Mouse (Mus musculus) neural tube, embryonic 15.5 days (tissue): Measurements from ENCODE around the gene Rexo4. TPM values are rescaled to one million over a fixed set of nuclear protein-coding genes. Genes with fewer than 3 reads are reported as not detected.

Source experiments
- ATAC-seq: fragments of 200-750 bp; cut with Nextera tagmentation; 2 replicates; pipeline ENCODE4 v1.8.0; 2017; ENCODE audit warnings: mild to moderate bottlenecking, moderate TSS enrichment, moderate library complexity; ENCODE audit not compliant: low FRiP score
- H3K27ac ChIP-seq: fragments of 300-500 bp; sonication (generic); replicated peaks from 2 replicates; pipeline ENCODE4 v1.5.1; 2015; ENCODE audit warnings: mild to moderate bottlenecking, inconsistent platforms
- H3K27me3 ChIP-seq: fragments of 300-500 bp; sonication (generic); replicated peaks from 2 replicates; pipeline ENCODE4 v1.6.1; 2015; ENCODE audit warnings: inconsistent platforms
- H3K36me3 ChIP-seq: fragments of 300-500 bp; sonication (generic); 2 replicates; pipeline ENCODE4 v1.6.1; 2015; ENCODE audit warnings: inconsistent platforms
- H3K4me1 ChIP-seq: fragments of 300-500 bp; sonication (generic); 2 replicates; pipeline ENCODE4 v1.6.1; 2015; ENCODE audit warnings: inconsistent platforms
- H3K4me2 ChIP-seq: fragments of 300-500 bp; sonication (generic); 2 replicates; pipeline ENCODE4 v1.6.1; 2015; ENCODE audit warnings: inconsistent platforms, mild to moderate bottlenecking, moderate library complexity
- H3K4me3 ChIP-seq: fragments of 300-500 bp; sonication (generic); replicated peaks from 2 replicates; pipeline ENCODE4 v1.5.1; 2015; ENCODE audit warnings: mild to moderate bottlenecking, inconsistent platforms
- H3K9ac ChIP-seq: fragments of 300-500 bp; sonication (generic); replicated peaks from 2 replicates; pipeline ENCODE4 v1.6.1; 2015; ENCODE audit warnings: mild to moderate bottlenecking, inconsistent platforms
- H3K9me3 ChIP-seq: fragments of 300-500 bp; sonication (generic); replicated peaks from 2 replicates; pipeline ENCODE4 v1.6.1; 2016; ENCODE audit warnings: inconsistent platforms
- WGBS: fragments of 180-500 bp; shearing (Covaris S2); methylation state at CpG from one replicate; pipeline ENCODE4 v1.1.7; 2015; ENCODE audit warnings: mixed read lengths; 5-methylcytosine and 5-hydroxymethylcytosine counted together
- polyA plus RNA-seq: library from polyadenylated mRNA; unstranded; fragments of >200 nt; fragmentation: Nextera tagmentation; extraction: Ambion mirVana; gene quantifications from 2 replicates; pipeline ENCODE4 v1.2.1, GENCODE M21; 2015

Gene Rexo4
- polyA plus RNA-seq, 1 experiment from 2014 or later = 38.0 TPM

DNA sequence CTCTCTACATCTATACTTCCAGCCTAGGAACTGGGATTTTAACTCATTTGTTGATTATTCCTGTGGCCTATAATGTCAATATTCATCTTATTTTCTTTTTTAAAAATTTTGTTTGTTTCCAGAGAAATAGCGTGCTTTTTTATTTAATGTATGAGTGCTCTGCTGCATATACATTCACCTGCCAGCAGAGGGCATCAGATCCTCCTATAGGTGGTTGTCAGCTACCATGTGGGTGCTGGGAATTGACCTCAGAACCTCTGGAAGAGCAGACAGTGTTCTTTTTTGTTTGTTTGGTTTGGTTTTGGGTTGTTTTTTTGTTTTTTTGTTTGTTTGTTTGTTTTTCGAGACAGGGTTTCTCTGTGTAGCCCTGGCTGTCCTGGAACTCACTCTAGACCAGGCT lies 3.1 kb upstream of the Rexo4 start:
- Histone ChIP-seq H3K4me1 (peaks cover 17% of the 10 kb centered on the region), H3K27me3 (no peaks in the 10 kb centered on the region), H3K4me2 (no peak overlapping the region), H3K27ac (no peak overlapping the region), H3K9ac (no peak overlapping the region), H3K9me3 (no peaks in the 10 kb centered on the region), H3K4me3 (no peak overlapping the region), H3K36me3 (no peaks in the 10 kb centered on the region; the same call in 1 of the 2 replicates)
- 76% methylated on average over 2 of the region's 2 CpGs for WGBS
- ATAC-seq = no peak

DNA sequence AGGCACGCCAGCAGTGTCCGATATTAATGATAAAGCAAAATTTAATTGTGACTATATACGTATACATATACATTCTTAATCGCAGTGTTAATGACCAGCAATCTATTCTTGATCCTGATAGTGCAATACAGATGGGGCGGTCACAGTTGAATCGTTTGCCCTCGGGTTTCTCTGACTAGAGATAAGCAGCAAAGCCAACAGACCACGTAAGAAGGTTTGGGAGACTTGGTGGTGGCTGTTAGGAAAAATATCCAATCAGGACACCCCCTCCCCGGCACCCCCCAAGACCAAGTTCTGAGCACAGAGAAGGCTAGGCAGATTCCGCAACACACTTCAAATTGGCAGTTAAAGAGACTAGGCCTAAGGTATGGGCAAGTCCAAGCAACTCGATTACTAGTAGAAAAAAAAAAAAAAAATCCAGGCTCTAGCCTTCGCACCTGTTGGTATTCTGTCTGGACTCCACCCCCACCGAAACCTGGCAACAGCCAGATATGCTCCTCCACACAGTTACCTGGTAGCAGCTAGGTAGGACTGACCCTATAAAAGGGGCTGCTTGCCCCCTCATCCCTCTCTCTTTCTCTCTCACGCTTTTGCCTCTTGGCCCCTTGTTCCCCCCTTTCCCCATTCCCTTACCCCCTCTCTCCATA lies 661 bp upstream of the Rexo4 start:
- H3K9ac ChIP-seq = peak overlapping the region; percentile 61
- peak overlapping the region; percentile 59 for H3K4me3 ChIP-seq
- no peaks in the 10 kb centered on the region for H3K27me3 ChIP-seq
- 16% methylated on average over 14 of the region's 14 CpGs for WGBS
- H3K4me1 ChIP-seq = peaks cover 37% of the 10 kb centered on the region
- ATAC-seq = peak; percentile 2; the same call in 1 of the 2 replicates
- peak overlapping the region; percentile 62 for H3K4me2 ChIP-seq
- H3K9me3 ChIP-seq = no peaks in the 10 kb centered on the region
- peak overlapping the region; percentile 95 for H3K27ac ChIP-seq
- H3K36me3 ChIP-seq = peaks cover 10% of the 10 kb centered on the region

DNA sequence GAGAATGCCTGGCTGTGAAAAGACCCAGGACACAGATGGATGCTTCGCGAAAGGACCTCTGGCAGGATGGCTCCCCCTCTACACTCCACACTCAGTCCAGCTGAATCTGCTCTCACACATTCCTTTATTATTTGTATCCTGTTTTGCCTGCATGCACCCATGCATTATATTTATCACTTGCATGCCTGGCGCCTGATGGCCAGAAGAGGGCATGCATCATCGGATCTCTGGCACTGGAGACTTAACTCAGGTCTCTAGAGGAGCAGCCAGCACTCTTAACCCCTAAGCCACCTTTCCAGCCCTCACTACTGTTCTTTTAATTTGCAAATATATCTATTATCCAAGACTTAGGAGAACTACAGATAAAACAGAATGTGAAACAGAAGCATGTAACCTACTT lies 3.4 kb downstream of the Rexo4 start:
- Histone ChIP-seq H3K27me3 (no peaks in the 10 kb centered on the region), H3K36me3 (peaks cover 47% of the 10 kb centered on the region), H3K9ac (no peak overlapping the region; the same call in none of the 2 replicates), H3K4me2 (no peak overlapping the region), H3K4me1 (peaks cover 37% of the 10 kb centered on the region), H3K4me3 (no peak overlapping the region), H3K9me3 (no peaks in the 10 kb centered on the region), H3K27ac (no peak overlapping the region)
- 74% methylated on average over 4 of the region's 4 CpGs for WGBS
- ATAC-seq = no peak

DNA sequence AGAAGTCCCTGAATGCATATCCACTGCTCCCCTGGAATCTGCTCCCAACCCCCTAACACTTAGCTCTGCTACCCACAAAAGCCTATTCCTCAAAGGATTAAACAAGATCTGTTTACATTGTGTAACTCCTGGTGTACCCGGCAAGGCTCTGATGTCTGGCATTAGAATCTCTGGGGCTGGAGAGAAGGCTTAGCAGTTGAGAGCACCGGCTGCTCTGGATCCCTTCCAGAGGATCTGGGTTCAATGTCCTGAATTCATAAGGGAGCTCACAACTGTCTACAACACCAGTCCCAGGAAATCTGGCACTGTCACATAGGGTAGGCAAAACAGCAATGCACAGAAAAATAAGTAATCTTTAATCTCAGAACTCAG lies 6.7 kb downstream of the Rexo4 start:
- H3K9ac ChIP-seq = no peak overlapping the region
- peaks cover 22% of the 10 kb centered on the region for H3K4me1 ChIP-seq
- 95% methylated on average over 2 of the region's 2 CpGs for WGBS
- H3K4me3 ChIP-seq = no peak overlapping the region
- H3K27me3 ChIP-seq = no peaks in the 10 kb centered on the region
- no peak overlapping the region for H3K4me2 ChIP-seq
- no peak for ATAC-seq
- no peak overlapping the region for H3K27ac ChIP-seq
- H3K9me3 ChIP-seq = no peaks in the 10 kb centered on the region
- peaks cover 78% of the 10 kb centered on the region for H3K36me3 ChIP-seq

DNA sequence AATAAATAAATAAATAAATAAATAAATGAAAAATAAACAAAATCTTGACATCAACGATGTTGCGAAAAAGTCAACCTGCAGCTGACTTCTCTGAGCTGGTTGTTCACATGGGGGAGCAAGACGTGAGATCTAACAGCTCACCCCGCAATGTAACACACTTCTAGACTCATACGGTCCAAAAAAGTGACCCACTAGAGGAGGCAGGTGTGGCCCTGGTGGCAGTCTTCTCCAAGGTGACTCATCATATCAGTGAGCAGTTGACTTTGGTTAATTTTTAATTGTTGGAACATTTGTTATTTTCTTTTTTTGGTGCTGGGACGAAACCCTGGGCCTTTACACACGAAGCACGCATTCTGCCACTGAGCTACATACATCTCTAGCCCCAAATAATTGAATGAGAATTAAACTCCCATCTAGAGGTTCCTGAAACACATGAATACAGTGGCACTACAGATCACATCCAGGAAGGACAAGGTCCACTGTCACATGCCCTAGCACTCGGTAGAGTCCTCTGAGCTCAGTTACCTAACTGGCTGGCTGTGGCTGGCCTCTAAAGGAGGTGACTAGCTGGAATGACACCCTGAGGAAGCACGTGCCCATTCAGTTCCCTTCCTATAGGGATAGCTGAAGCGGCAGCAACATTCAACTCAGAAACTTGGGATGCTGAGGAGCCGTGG lies 7.2 kb downstream of the Rexo4 start:
- H3K4me2 ChIP-seq = no peak overlapping the region
- H3K9ac ChIP-seq = no peak overlapping the region
- WGBS = 95% methylated on average over 12 of the region's 12 CpGs
- ATAC-seq = no peak
- no peaks in the 10 kb centered on the region for H3K27me3 ChIP-seq
- H3K27ac ChIP-seq = no peak overlapping the region
- peaks cover 84% of the 10 kb centered on the region for H3K36me3 ChIP-seq
- H3K9me3 ChIP-seq = no peaks in the 10 kb centered on the region
- H3K4me1 ChIP-seq = peaks cover 17% of the 10 kb centered on the region
- H3K4me3 ChIP-seq = no peak overlapping the region

DNA sequence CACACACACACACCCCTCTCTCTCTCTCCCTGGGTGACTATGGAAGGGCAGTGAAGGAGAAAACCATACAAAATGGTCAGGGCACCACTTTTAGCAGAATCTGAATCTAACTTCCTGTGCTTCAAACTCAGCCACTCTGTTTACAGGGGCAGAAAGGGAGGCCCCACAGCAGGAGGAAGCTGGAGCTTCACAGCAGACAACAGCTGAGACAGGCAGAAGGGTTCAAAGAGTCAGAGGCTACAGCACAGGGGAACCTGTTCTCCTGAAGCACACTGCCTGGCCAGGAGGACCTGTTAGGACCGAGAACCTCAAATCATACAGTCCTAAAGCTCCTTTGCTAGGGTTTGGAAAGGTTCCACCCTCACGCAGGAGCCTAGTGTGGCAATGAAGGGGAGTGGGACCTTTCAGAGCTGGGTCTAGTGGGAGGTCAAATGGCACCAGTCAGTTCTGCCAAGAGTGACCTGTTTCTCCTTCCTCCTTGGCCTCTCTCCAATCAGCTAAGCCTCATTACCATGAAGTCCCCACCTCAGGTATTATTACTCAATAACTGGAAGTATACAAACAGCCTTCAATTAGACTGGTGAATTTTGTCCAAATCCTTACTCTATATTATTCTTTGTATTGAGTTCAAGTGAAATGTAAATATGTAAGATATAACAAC lies 9.3 kb downstream of the Rexo4 start:
- Histone ChIP-seq H3K27me3 (no peaks in the 10 kb centered on the region), H3K4me3 (no peak overlapping the region), H3K9ac (no peak overlapping the region), H3K36me3 (peaks cover 93% of the 10 kb centered on the region), H3K9me3 (no peaks in the 10 kb centered on the region), H3K4me1 (no peaks in the 10 kb centered on the region), H3K4me2 (no peak overlapping the region), H3K27ac (no peak overlapping the region)
- 88% methylated on average over 2 of the region's 2 CpGs for WGBS
- no peak for ATAC-seq

DNA sequence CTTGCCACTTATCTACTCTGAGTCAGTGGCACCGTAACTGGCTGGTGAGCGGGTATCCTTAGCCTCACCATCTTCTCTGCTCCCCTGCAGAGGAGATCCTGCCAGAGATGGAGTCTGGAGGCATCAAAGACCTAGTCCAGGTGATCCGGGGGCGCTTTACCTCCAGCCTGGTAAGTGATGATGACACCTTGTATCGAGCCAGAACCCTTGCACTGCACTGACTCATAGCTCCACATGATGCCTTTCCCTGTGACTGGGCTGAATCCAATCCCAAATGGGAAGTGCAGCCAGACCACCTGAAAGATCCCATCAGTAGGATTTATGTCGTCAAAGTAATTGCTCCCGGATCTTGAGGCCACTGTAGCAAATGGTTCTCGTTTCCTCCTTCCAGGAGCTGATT lies 11.3 kb downstream of the Rexo4 start:
- H3K4me2 ChIP-seq = no peak overlapping the region
- H3K4me3 ChIP-seq = no peak overlapping the region
- no peaks in the 10 kb centered on the region for H3K27me3 ChIP-seq
- peaks cover 89% of the 10 kb centered on the region for H3K36me3 ChIP-seq
- H3K27ac ChIP-seq = no peak overlapping the region
- H3K4me1 ChIP-seq = no peaks in the 10 kb centered on the region
- ATAC-seq = no peak
- H3K9ac ChIP-seq = no peak overlapping the region
- H3K9me3 ChIP-seq = no peaks in the 10 kb centered on the region
- WGBS = 89% methylated on average over 8 of the region's 8 CpGs

DNA sequence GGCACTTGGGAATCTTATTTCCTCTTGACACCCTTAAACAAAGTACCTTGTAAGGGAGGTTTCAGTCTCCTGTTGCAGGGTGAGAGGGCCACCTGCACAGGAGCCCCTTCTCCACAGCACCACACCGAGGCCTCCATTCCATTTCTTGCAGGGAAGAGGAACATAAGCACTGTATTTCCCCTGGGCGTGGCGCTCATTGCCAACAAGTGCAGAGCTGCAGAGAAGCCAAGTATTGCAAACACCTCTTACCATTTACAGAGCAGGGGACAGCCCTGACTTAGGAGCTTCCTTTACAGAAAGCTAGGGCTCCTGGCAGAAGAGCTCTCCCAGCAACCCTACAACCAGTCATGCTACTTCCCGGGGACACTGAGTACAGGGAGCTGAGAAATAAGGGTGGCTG lies 12.0 kb downstream of the Rexo4 start:
- 96% methylated on average over 4 of the region's 4 CpGs for WGBS
- H3K36me3 ChIP-seq = peaks cover 82% of the 10 kb centered on the region
- no peak for ATAC-seq
- H3K27me3 ChIP-seq = no peaks in the 10 kb centered on the region
- no peaks in the 10 kb centered on the region for H3K4me1 ChIP-seq
- H3K9ac ChIP-seq = no peak overlapping the region
- H3K27ac ChIP-seq = no peak overlapping the region
- no peak overlapping the region for H3K4me2 ChIP-seq
- H3K9me3 ChIP-seq = no peaks in the 10 kb centered on the region
- H3K4me3 ChIP-seq = no peak overlapping the region

DNA sequence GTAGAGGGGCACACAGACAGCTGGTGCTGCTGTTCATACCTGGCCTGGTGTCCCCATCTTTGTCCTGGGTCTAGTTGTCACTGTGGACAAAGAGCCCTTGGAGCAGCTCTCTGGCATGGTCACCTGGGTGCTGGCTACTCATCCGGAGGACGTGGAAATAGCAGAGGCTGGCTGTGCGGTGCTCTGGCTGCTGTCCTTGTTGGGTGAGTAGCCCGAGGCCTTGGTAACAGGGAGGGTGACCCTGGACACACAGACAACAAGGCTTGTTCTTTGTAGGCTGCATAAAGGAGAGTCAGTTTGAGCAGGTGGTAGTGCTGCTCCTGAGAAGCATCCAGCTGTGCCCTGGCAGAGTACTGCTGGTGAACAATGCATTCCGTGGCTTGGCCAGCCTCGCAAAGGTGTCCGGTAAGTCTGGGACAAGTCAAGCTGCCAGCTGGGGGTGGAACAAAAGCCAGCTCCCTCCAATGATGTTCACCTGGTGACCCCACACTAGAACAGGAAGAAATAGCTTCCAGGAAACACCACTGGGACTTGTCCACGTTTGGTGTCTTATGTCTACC lies 12.8 kb downstream of the Rexo4 start:
- Histone ChIP-seq H3K27me3 (no peaks in the 10 kb centered on the region), H3K9me3 (no peaks in the 10 kb centered on the region), H3K36me3 (peaks cover 74% of the 10 kb centered on the region), H3K27ac (no peak overlapping the region), H3K4me1 (no peaks in the 10 kb centered on the region), H3K4me3 (no peak overlapping the region), H3K4me2 (no peak overlapping the region), H3K9ac (no peak overlapping the region)
- no peak for ATAC-seq
- WGBS = 92% methylated on average over 8 of the region's 8 CpGs

DNA sequence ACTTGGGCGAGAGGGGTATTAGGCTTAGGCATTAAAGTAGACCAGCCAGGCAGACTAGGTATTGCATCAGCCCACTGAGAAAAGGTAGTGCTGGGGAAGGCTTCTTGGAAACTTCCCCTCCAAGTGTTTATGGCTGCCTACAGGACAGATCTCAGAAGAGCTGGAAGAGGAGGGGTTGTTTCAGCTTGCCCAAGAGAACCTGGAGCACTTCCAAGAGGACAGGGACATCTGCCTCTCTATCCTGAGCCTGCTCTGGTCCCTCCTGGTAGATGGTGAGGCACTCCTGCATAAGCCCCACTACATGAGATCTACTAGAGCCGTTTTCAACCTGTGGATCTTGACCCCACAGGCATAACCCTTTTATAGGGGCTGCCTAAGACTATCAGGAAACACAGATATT lies 13.8 kb downstream of the Rexo4 start:
- Histone ChIP-seq H3K9me3 (no peaks in the 10 kb centered on the region), H3K4me2 (no peak overlapping the region), H3K9ac (no peak overlapping the region), H3K4me1 (no peaks in the 10 kb centered on the region), H3K27me3 (no peaks in the 10 kb centered on the region), H3K27ac (no peak overlapping the region), H3K4me3 (no peak overlapping the region), H3K36me3 (peaks cover 64% of the 10 kb centered on the region)
- no peak for ATAC-seq
- 86% methylated on average over 2 of the region's 2 CpGs for WGBS

DNA sequence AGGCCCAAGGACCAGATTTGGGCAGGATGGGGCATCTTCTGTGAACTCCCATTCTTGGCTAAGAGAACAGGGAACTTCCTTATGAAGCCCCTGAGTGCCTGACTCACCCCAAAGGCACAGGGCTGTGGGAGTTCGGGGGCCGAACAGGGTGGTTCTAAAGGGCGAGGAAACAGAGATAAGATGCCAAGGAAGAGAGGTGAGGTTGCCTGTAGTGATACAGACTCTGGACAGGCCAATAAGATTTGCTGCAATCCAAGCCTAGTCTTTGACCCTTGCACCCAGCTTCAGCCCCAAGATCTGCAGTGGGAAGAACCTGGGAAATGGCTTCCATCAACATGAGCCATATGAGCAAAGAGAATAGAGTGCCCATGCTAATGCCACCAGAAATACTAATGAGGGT lies 20.9 kb downstream of the Rexo4 start:
- H3K27ac ChIP-seq = no peak overlapping the region
- H3K36me3 ChIP-seq = no peaks in the 10 kb centered on the region
- no peaks in the 10 kb centered on the region for H3K27me3 ChIP-seq
- no peaks in the 10 kb centered on the region for H3K4me1 ChIP-seq
- no peak overlapping the region for H3K4me2 ChIP-seq
- WGBS = 89% methylated on average over 3 of the region's 3 CpGs
- no peaks in the 10 kb centered on the region for H3K9me3 ChIP-seq
- no peak overlapping the region for H3K4me3 ChIP-seq
- no peak for ATAC-seq
- no peak overlapping the region for H3K9ac ChIP-seq

DNA sequence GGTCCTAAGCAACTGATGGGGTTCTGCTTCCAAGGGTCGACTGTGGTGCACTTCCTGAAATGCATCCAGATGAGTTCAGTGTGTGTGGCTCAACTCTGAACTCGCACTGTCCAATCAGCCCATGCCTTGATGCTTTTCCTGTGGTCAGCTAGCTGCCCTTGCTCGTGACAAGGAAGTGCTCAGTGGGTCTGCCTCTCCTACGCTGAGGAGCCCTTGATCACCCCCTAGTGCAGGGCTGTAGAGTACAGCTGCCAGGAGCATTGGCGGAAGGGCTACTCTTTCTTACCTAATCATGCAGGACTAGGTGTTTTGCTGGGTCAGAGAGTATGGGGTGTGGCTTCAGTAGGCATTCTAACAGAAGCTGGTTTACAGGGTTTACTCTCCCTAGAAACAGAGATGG lies 22.6 kb downstream of the Rexo4 start:
- no peak for ATAC-seq
- H3K4me3 ChIP-seq = no peak overlapping the region
- no peaks in the 10 kb centered on the region for H3K27me3 ChIP-seq
- no peaks in the 10 kb centered on the region for H3K4me1 ChIP-seq
- no peak overlapping the region for H3K9ac ChIP-seq
- H3K4me2 ChIP-seq = no peak overlapping the region
- H3K9me3 ChIP-seq = no peaks in the 10 kb centered on the region
- WGBS = 52% methylated on average over 5 of the region's 5 CpGs
- no peaks in the 10 kb centered on the region for H3K36me3 ChIP-seq
- H3K27ac ChIP-seq = no peak overlapping the region
